Comparison of ENCODE assay signal across 10 mouse cellular contexts in genomic region chr8:12031796-12032195, GRCm38 (mm10).
DNase-seq lines count a peak whose midpoint lies in the region; ATAC-seq and TF ChIP-seq lines count a peak whose summit lies in the region.
"Had no signal": no experiment of that assay in that cellular context is flagged by ENCODE, and none has a peak within 500 bp of the region (broad histone marks: within the 10 kb centered on the region; RNA-seq: fewer than 3 reads in every experiment).

No protein-coding gene starts in this region.

- intact Hi-C loops in gastrocnemius, postnatal 14 days (cut with DNase I; ENCODE audit: low total_unique reads): no loop called here

- DNase-seq in hindbrain, postnatal 0 days (ENCODE audit: low spot score): peak; percentile 71
- DNase-seq in brain, embryonic 14.5 days (ENCODE audit: low read depth): peak; percentile 81
- DNase-seq in cerebellum, postnatal 36 days: peak; percentile 14 to 16
- DNase-seq in lung, postnatal 4 days: peak; percentile 16 to 36
- no peak for DNase-seq in gastrocnemius, postnatal 14 days
- DNase-seq in adrenal gland, postnatal 25 days: no peak
- DNase-seq: adrenal gland, adult 2 months; thymus, postnatal 14 days had no signal

- H3K4me3 ChIP-seq in hindbrain, postnatal 0 days (ENCODE audit: low read length): no peak overlapping the region
- no peak overlapping the region for H3K4me3 ChIP-seq in hindbrain, embryonic 16.5 days (ENCODE audit: low read length)
- H3K4me3 ChIP-seq: limb, embryonic 13.5 days had no signal

- no peak for ATAC-seq in hindbrain, postnatal 0 days
- ATAC-seq in hindbrain, embryonic 16.5 days: no peak

- H3K4me2 ChIP-seq in hindbrain, postnatal 0 days (ENCODE audit: low read depth, low read length): no peak overlapping the region
- H3K4me2 ChIP-seq in hindbrain, embryonic 16.5 days (ENCODE audit: low read length): no peak overlapping the region
- H3K4me2 ChIP-seq: limb, embryonic 13.5 days had no signal

- TF ChIP-seq CTCF in hindbrain, postnatal 0 days (IDR thresholded peaks at IDR 0.05; ENCODE audit: low read depth): no peak
- TF ChIP-seq CTCF in brain, embryonic 14.5 days (IDR thresholded peaks at IDR 0.05; ENCODE audit: borderline replicate concordance, extremely low read depth, insufficient read depth, insufficient read length): no peak

- H3K4me1 ChIP-seq in hindbrain, postnatal 0 days (ENCODE audit: insufficient read depth, low read length): peaks cover 11% of the 10 kb centered on the region; the same call in 1 of the 2 replicates
- peaks cover 13% of the 10 kb centered on the region for H3K4me1 ChIP-seq in hindbrain, embryonic 16.5 days (ENCODE audit: control insufficient read depth, insufficient read depth, low read depth, low read length)

- 50% methylated on average over 3 of the region's 3 CpGs for WGBS in hindbrain, postnatal 0 days
- WGBS in hindbrain, embryonic 16.5 days: 64% methylated on average over 3 of the region's 3 CpGs

- no peaks in the 10 kb centered on the region for H3K27me3 ChIP-seq in hindbrain, postnatal 0 days (ENCODE audit: insufficient read depth, low read length)
- H3K27me3 ChIP-seq in hindbrain, embryonic 16.5 days (replicated peaks; ENCODE audit: control insufficient read depth, insufficient read depth, low read length): peaks cover 7% of the 10 kb centered on the region

- H3K36me3 ChIP-seq in hindbrain, postnatal 0 days (ENCODE audit: insufficient read depth, low read length): no peaks in the 10 kb centered on the region
- H3K36me3 ChIP-seq in hindbrain, embryonic 16.5 days (ENCODE audit: control insufficient read depth, insufficient read depth, low read length): no peaks in the 10 kb centered on the region
- H3K36me3 ChIP-seq: limb, embryonic 13.5 days had no signal

- H3K9me3 ChIP-seq in hindbrain, postnatal 0 days (ENCODE audit: low read length): no peaks in the 10 kb centered on the region
- H3K9me3 ChIP-seq in hindbrain, embryonic 16.5 days (ENCODE audit: control insufficient read depth, low read length): no peaks in the 10 kb centered on the region
- H3K9me3 ChIP-seq: limb, embryonic 13.5 days had no signal

- H3K27ac ChIP-seq in hindbrain, postnatal 0 days: no peak overlapping the region
- no peak overlapping the region for H3K27ac ChIP-seq in hindbrain, embryonic 16.5 days (ENCODE audit: low read depth, low read length)
- H3K27ac ChIP-seq: limb, embryonic 13.5 days had no signal

- TF ChIP-seq POLR2A in brain, embryonic 14.5 days (IDR thresholded peaks at IDR 0.05; ENCODE audit: borderline replicate concordance, extremely low read depth, insufficient read depth, insufficient read length, poor library complexity, severe bottlenecking): no peak

- H3K9ac ChIP-seq in hindbrain, postnatal 0 days (replicated peaks; ENCODE audit: low read length): no peak overlapping the region
- no peak overlapping the region for H3K9ac ChIP-seq in hindbrain, embryonic 16.5 days (ENCODE audit: low read depth, low read length)
- H3K9ac ChIP-seq: limb, embryonic 13.5 days had no signal

Comparison
In these comparisons a context has a peak if more than half of its experiments do, and no peak if none do; other contexts are left out.
1. DNase-seq: peak in hindbrain, postnatal 0 days (single experiment), brain, embryonic 14.5 days (single experiment), cerebellum, postnatal 36 days (2 of 2) and lung, postnatal 4 days (2 of 2); none in gastrocnemius, postnatal 14 days (single experiment) and adrenal gland, postnatal 25 days (single experiment).